Comparison of ENCODE assay signal across 9 mouse cellular contexts in genomic region chrX:48644122-48644521, GRCm38 (mm10). TPM values are rescaled to one million over a fixed set of nuclear protein-coding genes. Genes with fewer than 3 reads are reported as not detected.
DNase-seq lines count a peak whose midpoint lies in the region; ATAC-seq lines count a peak whose summit lies in the region.
"Had no signal": no experiment of that assay in that cellular context is flagged by ENCODE, and none has a peak within 500 bp of the region (broad histone marks: within the 10 kb centered on the region; RNA-seq: fewer than 3 reads in every experiment).

No protein-coding gene starts in this region.

- no peak overlapping the region for H3K4me3 ChIP-seq in midbrain, embryonic 14.5 days (replicated peaks; ENCODE audit: low read depth, low read length)
- no peak overlapping the region for H3K4me3 ChIP-seq in midbrain, embryonic 16.5 days (ENCODE audit: low read depth, low read length)

- no peaks in the 10 kb centered on the region for H3K9me3 ChIP-seq in midbrain, embryonic 14.5 days (ENCODE audit: control insufficient read depth, low read length)
- no peaks in the 10 kb centered on the region for H3K9me3 ChIP-seq in midbrain, embryonic 16.5 days (replicated peaks; ENCODE audit: control insufficient read depth, low read length, poor library complexity, severe bottlenecking)
- H3K9me3 ChIP-seq: G1E had no signal

- WGBS in midbrain, embryonic 14.5 days = 91% methylated on average over 2 of the region's 2 CpGs
- WGBS in midbrain, embryonic 16.5 days = 87% methylated on average over 2 of the region's 2 CpGs

- no peak overlapping the region for H3K4me2 ChIP-seq in midbrain, embryonic 14.5 days (ENCODE audit: low read length)
- H3K4me2 ChIP-seq in midbrain, embryonic 16.5 days (ENCODE audit: low read length) = no peak overlapping the region

- H3K27ac ChIP-seq in midbrain, embryonic 14.5 days (replicated peaks; ENCODE audit: low read depth, low read length) = no peak overlapping the region
- H3K27ac ChIP-seq in midbrain, embryonic 16.5 days (ENCODE audit: low read length) = no peak overlapping the region

- peak; percentile 18 for DNase-seq in embryo, embryonic 10 days (ENCODE audit: low spot score)
- no peak for DNase-seq in embryo, embryonic 9.5 days (ENCODE audit: extremely low spot score)
- peak; percentile 21 for DNase-seq in midbrain, embryonic 14.5 days
- peak; percentile 32 to 52 for DNase-seq in cerebellum, postnatal 10 days
- peak; percentile 30 to 59 for DNase-seq in kidney, postnatal 4 days
- DNase-seq in retina, postnatal 1 day = peak; percentile 8

- H3K27me3 ChIP-seq in midbrain, embryonic 14.5 days (ENCODE audit: control insufficient read depth, insufficient read depth, low read length) = no peaks in the 10 kb centered on the region
- no peaks in the 10 kb centered on the region for H3K27me3 ChIP-seq in midbrain, embryonic 16.5 days (ENCODE audit: control insufficient read depth, insufficient read depth, low read depth, low read length)

- peaks cover 12% of the 10 kb centered on the region; the same call in 1 of the 2 replicates for H3K36me3 ChIP-seq in midbrain, embryonic 14.5 days (ENCODE audit: control insufficient read depth, insufficient read depth, low read length)
- 0 out of 2 replicates have a peak, but pooled peaks cover 2% of the 10 kb centered on the region for H3K36me3 ChIP-seq in midbrain, embryonic 16.5 days (ENCODE audit: control insufficient read depth, insufficient read depth, low read length)

- H3K4me1 ChIP-seq in midbrain, embryonic 14.5 days (ENCODE audit: control insufficient read depth, insufficient read depth, low read length) = no peaks in the 10 kb centered on the region
- no peaks in the 10 kb centered on the region for H3K4me1 ChIP-seq in midbrain, embryonic 16.5 days (ENCODE audit: control insufficient read depth, insufficient read depth, low read length)

- ATAC-seq in midbrain, embryonic 14.5 days (ENCODE audit: low FRiP score, low TSS enrichment) = no peak
- ATAC-seq in midbrain, embryonic 16.5 days = no peak
- ATAC-seq in erythroblast, adult 5-6 weeks (replicated peaks; ENCODE audit: low FRiP score, poor library complexity, severe bottlenecking) = no peak

- no peak overlapping the region for H3K9ac ChIP-seq in midbrain, embryonic 14.5 days (replicated peaks; ENCODE audit: low read length)
- no peak overlapping the region for H3K9ac ChIP-seq in midbrain, embryonic 16.5 days (ENCODE audit: low read depth, low read length)

RNA-seq across cellular contexts. Expression of gene Slc25a14, which starts 20.9 kb away (rescaled TPM):
- 40.5 and 42.1 TPM in 2 replicates for polyA plus RNA-seq in midbrain, embryonic 14.5 days (2014; fragmentation: Nextera tagmentation; extraction: Ambion mirVana)
- 43.6 and 46.6 TPM in 2 replicates for polyA plus RNA-seq in midbrain, embryonic 16.5 days (2015; fragmentation: Nextera tagmentation; extraction: Ambion mirVana)
- 3.3 TPM in 1 of 2 replicates, not detected in the other for total RNA-seq in erythroblast, adult 5-6 weeks (2015; ENCODE audit: low replicate concordance)
- total RNA-seq in erythroblast, adult 5-6 weeks (2017; ENCODE audit: low replicate concordance) = 0.77 TPM in 1 of 2 replicates, not detected in the other

RNA-seq across cellular contexts. Expression of gene Gpr119, which starts 30.2 kb away (rescaled TPM):
- 0.09 TPM in 1 of 2 replicates, not detected in the other for polyA plus RNA-seq in midbrain, embryonic 14.5 days (2014; fragmentation: Nextera tagmentation; extraction: Ambion mirVana)
- polyA plus RNA-seq in midbrain, embryonic 16.5 days (2015; fragmentation: Nextera tagmentation; extraction: Ambion mirVana) = not detected in 2 replicates
- total RNA-seq in erythroblast, adult 5-6 weeks (2015; ENCODE audit: low replicate concordance) = not detected in 2 replicates
- total RNA-seq in erythroblast, adult 5-6 weeks (2017; ENCODE audit: low replicate concordance) = not detected in 2 replicates
- total RNA-seq: G1E had no signal
- polyA plus RNA-seq: G1E had no signal

RNA-seq across cellular contexts. Expression of gene Zfp280c, which starts 49.8 kb away (rescaled TPM):
- 15.7 and 17.2 TPM in 2 replicates for polyA plus RNA-seq in midbrain, embryonic 14.5 days (2014; fragmentation: Nextera tagmentation; extraction: Ambion mirVana)
- 9.8 and 10.1 TPM in 2 replicates for polyA plus RNA-seq in midbrain, embryonic 16.5 days (2015; fragmentation: Nextera tagmentation; extraction: Ambion mirVana)
- total RNA-seq in erythroblast, adult 5-6 weeks (2015; ENCODE audit: low replicate concordance) = 5.2 and 5.6 TPM in 2 replicates
- total RNA-seq in erythroblast, adult 5-6 weeks (2017; ENCODE audit: low replicate concordance) = 3.3 and 3.5 TPM in 2 replicates

RNA-seq across cellular contexts. Expression of gene Rbmx2, which starts 50.7 kb away (rescaled TPM):
- polyA plus RNA-seq in midbrain, embryonic 14.5 days (2014; fragmentation: Nextera tagmentation; extraction: Ambion mirVana) = 19.3 and 24.6 TPM in 2 replicates
- polyA plus RNA-seq in midbrain, embryonic 16.5 days (2015; fragmentation: Nextera tagmentation; extraction: Ambion mirVana) = 21.7 and 22.1 TPM in 2 replicates
- total RNA-seq in erythroblast, adult 5-6 weeks (2015; ENCODE audit: low replicate concordance) = 7.7 and 16.9 TPM in 2 replicates
- total RNA-seq in erythroblast, adult 5-6 weeks (2017; ENCODE audit: low replicate concordance) = 6.7 and 8.2 TPM in 2 replicates
